Mouse (Mus musculus) bone marrow macrophage, adult 2 months (primary cell): ENCODE results near the gene Lrch4.
A peak's percentile ranks its signal among the peaks of the same experiment; 100 is the strongest.

ENCODE experiments used
- CTCF ChIP-seq: IDR thresholded peaks from 2 replicates; pipeline ENCODE4 v1.5.1; 2012; ENCODE audit warnings: low read depth, mild to moderate bottlenecking, low read length, moderate library complexity
- POLR2A ChIP-seq: IDR thresholded peaks from 2 replicates; pipeline ENCODE4 v1.6.1; 2012; ENCODE audit warnings: mild to moderate bottlenecking, low read depth, low read length, borderline replicate concordance

GRCm38 (mm10) chr5:137584976-137585375 lies 43.9 kb upstream of the Lrch4 start:
- TF ChIP-seq CTCF (peak; percentile 80), POLR2A (no peak)
